Mouse (Mus musculus) heart, adult 2 months (tissue): ENCODE measurements around the gene Macrod1. TPM values are rescaled to one million over a fixed set of nuclear protein-coding genes. Genes with fewer than 3 reads are reported as not detected.

Source experiments
- DNase-seq, 2 experiments: peaks; one replicate each; pipeline ENCODE4 v3.0.0; 2021
- H3K27ac ChIP-seq: fragments of 200-600 bp; 2 replicates; pipeline ENCODE4 v1.8.1; 2022
- H3K27me3 ChIP-seq: fragments of 200-500 bp; 2 replicates; pipeline ENCODE4 v1.6.1; 2012; ENCODE audit warnings: mild to moderate bottlenecking, low read length, inconsistent platforms, mixed read lengths; ENCODE audit not compliant: control insufficient read depth, insufficient read depth
- H3K36me3 ChIP-seq: fragments of 200-500 bp; 2 replicates; pipeline ENCODE4 v1.6.1; 2012; ENCODE audit warnings: low read length, inconsistent platforms; ENCODE audit not compliant: control insufficient read depth, insufficient read depth
- H3K4me1 ChIP-seq: fragments of 200-500 bp; 2 replicates; pipeline ENCODE4 v1.6.1; 2011; ENCODE audit warnings: low read length; ENCODE audit not compliant: control insufficient read depth, insufficient read depth
- H3K4me3 ChIP-seq: fragments of 200-600 bp; 2 replicates; pipeline ENCODE4 v1.8.1; 2022
- H3K79me2 ChIP-seq: fragments of 200-500 bp; replicated peaks from 2 replicates; pipeline ENCODE4 v1.6.1; 2012; ENCODE audit warnings: mild to moderate bottlenecking, inconsistent platforms, low read length, moderate library complexity, mixed read lengths; ENCODE audit not compliant: control insufficient read depth, insufficient read depth
- H3K9ac ChIP-seq: fragments of 200-500 bp; 2 replicates; pipeline ENCODE4 v1.6.1; 2012; ENCODE audit warnings: low read depth, mild to moderate bottlenecking, control low read depth, inconsistent platforms, low read length, mixed read lengths
- CTCF ChIP-seq: fragments of 200-600 bp; IDR thresholded peaks from 2 replicates; pipeline ENCODE4 v1.8.1; 2022; ENCODE audit warnings: antibody characterized with exemption, mild to moderate bottlenecking, moderate library complexity
- EP300 ChIP-seq: fragments of 200-500 bp; IDR thresholded peaks from 2 replicates; pipeline ENCODE4 v1.6.1; 2011; ENCODE audit warnings: low read depth, low read length, control low read depth; ENCODE audit not compliant: insufficient read depth
- POLR2A ChIP-seq: fragments of 200-500 bp; IDR thresholded peaks from 2 replicates; pipeline ENCODE4 v1.6.1; 2011; ENCODE audit warnings: mild to moderate bottlenecking, low read depth, low read length, control low read depth; ENCODE audit not compliant: insufficient read depth
- WGBS: fragments of 180-500 bp; shearing (Covaris S2); methylation state at CpG from one replicate; pipeline ENCODE4 v1.1.7; 2018; 5-methylcytosine and 5-hydroxymethylcytosine counted together
- intact Hi-C: fragments of 180-260 bp; cut with DNase I; formaldehyde crosslinking; loops from one replicate; pipeline ENCODE4 v1.15.1; 2025
- polyA plus RNA-seq: library from polyadenylated mRNA; depleted of rRNA; stranded (reverse); fragments of >200 nt; gene quantifications from 2 replicates; pipeline ENCODE4 v1.2.3, GENCODE M21; 2012; rRNA removed
- total RNA-seq, 2 experiments: library from RNA; stranded (reverse); gene quantifications; 2 replicates each; pipeline ENCODE4 v1.2.3; 2021

Macrod1 gene
- total and polyA plus RNA-seq, 3 experiments: 262 to 309 (median 278) TPM

DNA sequence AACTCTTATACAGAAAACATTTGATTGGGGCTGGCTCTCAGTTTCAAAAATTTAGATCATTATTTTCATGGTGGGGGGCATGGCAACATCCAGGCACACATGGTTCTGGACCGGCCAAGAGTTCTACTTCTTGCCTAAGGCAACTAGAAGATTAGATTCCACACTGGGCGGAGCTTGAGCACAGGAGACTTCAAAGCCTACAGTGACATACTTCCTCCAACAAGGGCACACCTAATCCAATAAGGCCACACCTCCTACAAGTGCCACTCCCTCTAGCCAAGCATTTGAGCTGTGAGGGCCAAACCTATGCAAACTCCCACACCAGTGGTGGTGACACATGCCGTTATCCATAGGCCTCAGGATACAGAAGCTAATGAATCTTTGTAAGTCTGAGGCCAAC, 189.4 kb downstream of the Macrod1 start:
- intact Hi-C loops: no loop called here
- no peak overlapping the region for H3K9ac ChIP-seq

More for the DNA sequence above, 189.4 kb downstream of the Macrod1 start:
- TF ChIP-seq POLR2A (no peak), CTCF (no peak), EP300 (no peak)
- 66% methylated on average over 3 of the region's 3 CpGs for WGBS
- no peaks in the 10 kb centered on the region for H3K36me3 ChIP-seq
- H3K79me2 ChIP-seq: no peaks in the 10 kb centered on the region
- H3K27ac ChIP-seq: no peak overlapping the region
- H3K4me1 ChIP-seq: no peaks in the 10 kb centered on the region
- no peak overlapping the region for H3K4me3 ChIP-seq
- no peak for DNase-seq
- H3K27me3 ChIP-seq: no peaks in the 10 kb centered on the region

Other genes with a start within 250 kb of the Macrod1 start
- gene Rps6ka4, start 216.2 kb upstream of the Macrod1 start, total RNA-seq: 10 to 100 TPM; 15.9 to 17.9 TPM
- gene Rps6ka4, start 216.2 kb upstream of the Macrod1 start, polyA plus RNA-seq: 11.8 and 12.9 TPM in 2 replicates
- gene Ccdc88b, start 198.6 kb upstream of the Macrod1 start, total RNA-seq: 1 to 10 TPM in 1 of 2 experiments, under 1 TPM in 1; 0.86 to 1.0 TPM
- gene Ccdc88b, start 198.6 kb upstream of the Macrod1 start, polyA plus RNA-seq: 0.94 and 1.8 TPM in 2 replicates
- 10 to 100 TPM; 32.0 to 38.5 TPM for gene Trmt112, start 147.1 kb upstream of the Macrod1 start, total RNA-seq
- gene Trmt112, start 147.1 kb upstream of the Macrod1 start, polyA plus RNA-seq: 67.9 and 71.5 TPM in 2 replicates
- 100 to 1,000 TPM; 651 to 766 TPM for gene Prdx5, start 146.7 kb upstream of the Macrod1 start, total RNA-seq
- 411 and 490 TPM in 2 replicates for gene Prdx5, start 146.7 kb upstream of the Macrod1 start, polyA plus RNA-seq
- 100 to 1,000 TPM; 156 to 180 TPM for gene Esrra, start 135.0 kb upstream of the Macrod1 start, total RNA-seq
- 135 and 152 TPM in 2 replicates for gene Esrra, start 135.0 kb upstream of the Macrod1 start, polyA plus RNA-seq
- not detected for gene Catsperz, start 131.4 kb upstream of the Macrod1 start, total RNA-seq
- 0.23 and 0.64 TPM in 2 replicates for gene Catsperz, start 131.4 kb upstream of the Macrod1 start, polyA plus RNA-seq
- not detected for gene Kcnk4, start 122.3 kb upstream of the Macrod1 start, total RNA-seq
- gene Kcnk4, start 122.3 kb upstream of the Macrod1 start, polyA plus RNA-seq: 0.21 TPM in 1 of 2 replicates, not detected in the other
- gene Bad, start 114.9 kb upstream of the Macrod1 start, total RNA-seq: 10 to 100 TPM; 21.1 to 25.8 TPM
- gene Bad, start 114.9 kb upstream of the Macrod1 start, polyA plus RNA-seq: 30.6 and 33.5 TPM in 2 replicates
- gene Gpr137, start 114.3 kb upstream of the Macrod1 start, total RNA-seq: 10 to 100 TPM; 34.1 to 35.4 TPM
- gene Gpr137, start 114.3 kb upstream of the Macrod1 start, polyA plus RNA-seq: 53.4 and 60.4 TPM in 2 replicates
- 10 to 100 TPM; 85.8 to 91.0 TPM for gene Ppp1r14b, start 81.8 kb upstream of the Macrod1 start, total RNA-seq
- gene Ppp1r14b, start 81.8 kb upstream of the Macrod1 start, polyA plus RNA-seq: 42.3 and 56.8 TPM in 2 replicates
- gene Plcb3, start 80.3 kb upstream of the Macrod1 start, total RNA-seq: 10 to 100 TPM; 14.6 to 15.2 TPM
- gene Plcb3, start 80.3 kb upstream of the Macrod1 start, polyA plus RNA-seq: 27.5 and 33.7 TPM in 2 replicates
- gene Fkbp2, start 76.3 kb upstream of the Macrod1 start, total RNA-seq: 10 to 100 TPM; 23.2 to 24.7 TPM
- gene Fkbp2, start 76.3 kb upstream of the Macrod1 start, polyA plus RNA-seq: 21.1 and 27.6 TPM in 2 replicates
- 100 to 1,000 TPM; 413 to 501 TPM for gene Vegfb, start 69.2 kb upstream of the Macrod1 start, total RNA-seq
- 257 and 355 TPM in 2 replicates for gene Vegfb, start 69.2 kb upstream of the Macrod1 start, polyA plus RNA-seq
- 10 to 100 TPM; 45.6 to 57.4 TPM for gene Dnajc4, start 64.2 kb upstream of the Macrod1 start, total RNA-seq
- 57.6 and 68.4 TPM in 2 replicates for gene Dnajc4, start 64.2 kb upstream of the Macrod1 start, polyA plus RNA-seq
- 10 to 100 TPM; 25.5 to 33.6 TPM for gene Nudt22, start 60.7 kb upstream of the Macrod1 start, total RNA-seq
- 44.5 and 47.4 TPM in 2 replicates for gene Nudt22, start 60.7 kb upstream of the Macrod1 start, polyA plus RNA-seq
- gene Trpt1, start 60.7 kb upstream of the Macrod1 start, total RNA-seq: 10 to 100 TPM; 20.7 to 26.3 TPM
- gene Trpt1, start 60.7 kb upstream of the Macrod1 start, polyA plus RNA-seq: 26.4 and 30.7 TPM in 2 replicates
- gene Fermt3, start 37.3 kb upstream of the Macrod1 start, total RNA-seq: 1 to 10 TPM; 5.2 to 9.0 TPM
- 4.7 and 7.8 TPM in 2 replicates for gene Fermt3, start 37.3 kb upstream of the Macrod1 start, polyA plus RNA-seq
- 100 to 1,000 TPM; 117 to 121 TPM for gene Stip1, start 16.8 kb upstream of the Macrod1 start, total RNA-seq
- gene Stip1, start 16.8 kb upstream of the Macrod1 start, polyA plus RNA-seq: 49.9 and 80.2 TPM in 2 replicates
- gene Flrt1, start 48.9 kb downstream of the Macrod1 start, total RNA-seq: 1 to 10 TPM; 1.1 to 1.2 TPM
- 0.84 and 0.94 TPM in 2 replicates for gene Flrt1, start 48.9 kb downstream of the Macrod1 start, polyA plus RNA-seq
- gene Otub1, start 149.5 kb downstream of the Macrod1 start, total RNA-seq: 10 to 100 TPM; 62.1 to 70.9 TPM
- gene Otub1, start 149.5 kb downstream of the Macrod1 start, polyA plus RNA-seq: 73.3 and 84.2 TPM in 2 replicates
- gene Cox8a, start 160.8 kb downstream of the Macrod1 start, total RNA-seq: 100 to 1,000 TPM; 384 to 424 TPM
- 589 and 775 TPM in 2 replicates for gene Cox8a, start 160.8 kb downstream of the Macrod1 start, polyA plus RNA-seq
- gene Naa40, start 184.4 kb downstream of the Macrod1 start, total RNA-seq: 10 to 100 TPM; 14.9 to 16.4 TPM
- gene Naa40, start 184.4 kb downstream of the Macrod1 start, polyA plus RNA-seq: 23.8 and 31.8 TPM in 2 replicates
- gene Rcor2, start 210.5 kb downstream of the Macrod1 start, total RNA-seq: 1 to 10 TPM; 5.7 to 7.6 TPM
- 11.6 and 12.7 TPM in 2 replicates for gene Rcor2, start 210.5 kb downstream of the Macrod1 start, polyA plus RNA-seq